Mouse (Mus musculus) G1E (cell line): ENCODE results near the gene Radil. TPM values are rescaled to one million over a fixed set of nuclear protein-coding genes. Genes with fewer than 3 reads are reported as not detected.

Experiments
- ATAC-seq: 2 replicates; pipeline ENCODE4 v1.8.0; 2016; ENCODE audit warnings: mild to moderate bottlenecking; ENCODE audit not compliant: insufficient number of reproducible peaks, poor library complexity, low FRiP score, severe bottlenecking; ENCODE audit errors: extremely low read depth
- DNase-seq: peaks from one replicate; pipeline ENCODE4 v3.0.0; 2012; ENCODE audit warnings: low spot score
- H3K27me3 ChIP-seq: 2 replicates; pipeline ENCODE4 v1.6.1; 2012; ENCODE audit warnings: mild to moderate bottlenecking, low read length, inconsistent platforms; ENCODE audit not compliant: insufficient read depth
- H3K36me3 ChIP-seq: replicated peaks from 2 replicates; pipeline ENCODE3; 2012; ENCODE audit warnings: mild to moderate bottlenecking, inconsistent platforms
- H3K4me1 ChIP-seq: 2 replicates; pipeline ENCODE4 v1.6.1; 2012; ENCODE audit warnings: low read depth, low read length, inconsistent platforms, mixed read lengths; ENCODE audit not compliant: insufficient read depth
- H3K4me3 ChIP-seq: 2 replicates; pipeline ENCODE4 v1.5.1; 2012; ENCODE audit warnings: low read depth, mild to moderate bottlenecking, inconsistent platforms, low read length, moderate library complexity, mixed read lengths
- H3K9me3 ChIP-seq: replicated peaks from 2 replicates; pipeline ENCODE4 v1.6.1; 2012; ENCODE audit warnings: inconsistent platforms
- CTCF ChIP-seq: IDR thresholded peaks from 2 replicates; pipeline ENCODE4 v1.5.1; 2012; ENCODE audit warnings: low read depth, low read length, inconsistent platforms, mixed read lengths
- GATA1 ChIP-seq: IDR thresholded peaks from 2 replicates; pipeline ENCODE4 v1.6.1; 2012; ENCODE audit warnings: borderline replicate concordance, low read length, inconsistent platforms, mixed read lengths
- GATA2 ChIP-seq: IDR thresholded peaks from 2 replicates; pipeline ENCODE4 v1.6.1; 2012; ENCODE audit warnings: low read depth, low read length, inconsistent platforms, borderline replicate concordance
- POLR2AphosphoS5 ChIP-seq: IDR thresholded peaks from 2 replicates; pipeline ENCODE4 v1.6.1; 2012; ENCODE audit warnings: low read depth, low read length, inconsistent platforms; ENCODE audit not compliant: insufficient replicate concordance
- TAL1 ChIP-seq: conservative IDR thresholded peaks from 2 replicates; pipeline ENCODE4 v1.6.1; 2012; ENCODE audit warnings: low read depth, low read length, inconsistent platforms, mixed read lengths
- polyA plus RNA-seq: library from polyadenylated mRNA; stranded (reverse); fragments of >175 nt; gene quantifications from 2 replicates; pipeline ENCODE4 v1.2.3, GENCODE M21; 2012
- total RNA-seq, 2 experiments: library from RNA; stranded (forward) in 1 of 2; stranded (reverse) in 1 of 2; fragments of 200-1000 nt in 1 of 2; fragments of >200 nt in 1 of 2; fragmentation: Nextera tagmentation in 1 of 2; gene quantifications; 2 replicates each; pipeline ENCODE4 v1.2.3; 2014 to 2017

The Radil gene
- total and polyA plus RNA-seq, 3 experiments = 0.38 TPM; not detected in 2

DNA sequence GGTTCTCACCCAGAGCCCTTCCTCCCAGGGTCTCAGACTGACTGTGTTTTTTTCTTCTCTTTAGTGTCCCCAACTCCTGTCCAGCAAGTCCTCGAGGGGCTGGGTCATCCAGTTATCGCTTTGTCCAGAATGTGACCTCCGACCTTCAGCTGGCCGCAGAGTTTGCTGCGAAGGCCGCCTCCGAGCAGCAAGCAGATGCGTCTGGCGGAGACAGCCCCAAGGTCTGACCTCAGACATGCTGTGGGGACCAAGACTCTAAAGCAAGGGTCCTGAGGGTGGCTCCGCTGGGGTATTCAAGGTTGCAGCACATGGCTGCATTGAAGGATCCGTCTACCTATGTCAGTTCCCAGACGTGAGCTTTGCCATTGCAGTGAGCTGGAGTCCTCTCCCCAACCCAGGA lies 102.3 kb downstream of the Radil start:
- no peak for ATAC-seq
- TF ChIP-seq GATA2 (no peak), TAL1 (no peak), POLR2AphosphoS5 (no peak), CTCF (no peak), GATA1 (no peak)
- peaks cover 39% of the 10 kb centered on the region for H3K4me1 ChIP-seq

DNA sequence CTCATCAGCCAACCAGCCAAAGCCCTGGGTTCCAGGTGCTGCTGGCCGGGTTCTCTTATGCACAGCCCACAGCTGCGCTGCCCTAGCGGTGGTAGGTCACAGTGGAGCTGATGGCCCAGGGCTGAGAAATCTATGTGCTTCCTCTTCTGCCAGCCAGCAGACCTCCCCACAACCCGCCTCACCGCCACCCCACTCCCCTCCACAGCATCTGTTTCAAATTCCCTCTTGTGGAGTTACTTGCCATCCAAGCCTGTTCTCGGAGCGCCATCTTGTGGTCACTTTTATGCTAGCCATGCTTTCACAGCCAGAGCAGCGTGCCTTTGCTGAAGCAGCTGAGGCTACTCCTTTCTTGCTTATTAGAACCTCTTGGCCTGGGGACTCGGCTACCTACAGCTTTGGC lies 102.8 kb downstream of the Radil start:
- peak; percentile 76 for ATAC-seq
- no peak overlapping the region for H3K4me3 ChIP-seq
- no peak for TF ChIP-seq POLR2AphosphoS5
- peak; percentile 89 for TF ChIP-seq CTCF
- peaks cover 98% of the 10 kb centered on the region for H3K36me3 ChIP-seq
- H3K27me3 ChIP-seq = no peaks in the 10 kb centered on the region
- peak; percentile 88 for DNase-seq
- no peaks in the 10 kb centered on the region for H3K9me3 ChIP-seq
- H3K4me1 ChIP-seq = peaks cover 42% of the 10 kb centered on the region

More for the DNA sequence above, 102.3 kb downstream of the Radil start:
- Histone ChIP-seq H3K36me3 (peaks cover 99% of the 10 kb centered on the region), H3K4me3 (no peak overlapping the region), H3K9me3 (no peaks in the 10 kb centered on the region), H3K27me3 (no peaks in the 10 kb centered on the region)
- DNase-seq = no peak

DNA sequence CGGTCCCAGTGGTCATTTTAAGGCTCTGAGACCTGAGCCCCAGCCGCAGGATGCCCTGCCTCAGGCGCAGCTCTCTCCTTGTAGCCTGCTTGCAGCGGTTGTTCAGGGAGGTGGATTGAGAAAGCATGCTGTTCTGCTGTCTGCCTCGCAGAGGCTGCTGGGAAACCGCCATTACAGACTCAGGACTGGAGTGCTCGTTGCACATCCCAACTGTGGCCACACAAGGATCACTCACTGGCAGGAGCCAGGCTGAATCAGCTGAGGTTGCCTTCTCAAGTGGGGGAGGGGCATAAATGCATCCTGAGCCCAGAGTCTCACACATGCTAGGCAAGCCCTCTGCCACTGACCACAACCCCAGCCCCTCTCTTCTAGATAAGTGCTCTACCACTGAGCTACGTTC lies 105.2 kb downstream of the Radil start:
- no peak for DNase-seq
- Histone ChIP-seq H3K27me3 (no peaks in the 10 kb centered on the region), H3K4me1 (peaks cover 57% of the 10 kb centered on the region), H3K4me3 (no peak overlapping the region), H3K9me3 (no peaks in the 10 kb centered on the region), H3K36me3 (peaks cover 92% of the 10 kb centered on the region)
- no peak for ATAC-seq
- TF ChIP-seq GATA1 (no peak), CTCF (no peak), GATA2 (no peak), TAL1 (no peak)

DNA sequence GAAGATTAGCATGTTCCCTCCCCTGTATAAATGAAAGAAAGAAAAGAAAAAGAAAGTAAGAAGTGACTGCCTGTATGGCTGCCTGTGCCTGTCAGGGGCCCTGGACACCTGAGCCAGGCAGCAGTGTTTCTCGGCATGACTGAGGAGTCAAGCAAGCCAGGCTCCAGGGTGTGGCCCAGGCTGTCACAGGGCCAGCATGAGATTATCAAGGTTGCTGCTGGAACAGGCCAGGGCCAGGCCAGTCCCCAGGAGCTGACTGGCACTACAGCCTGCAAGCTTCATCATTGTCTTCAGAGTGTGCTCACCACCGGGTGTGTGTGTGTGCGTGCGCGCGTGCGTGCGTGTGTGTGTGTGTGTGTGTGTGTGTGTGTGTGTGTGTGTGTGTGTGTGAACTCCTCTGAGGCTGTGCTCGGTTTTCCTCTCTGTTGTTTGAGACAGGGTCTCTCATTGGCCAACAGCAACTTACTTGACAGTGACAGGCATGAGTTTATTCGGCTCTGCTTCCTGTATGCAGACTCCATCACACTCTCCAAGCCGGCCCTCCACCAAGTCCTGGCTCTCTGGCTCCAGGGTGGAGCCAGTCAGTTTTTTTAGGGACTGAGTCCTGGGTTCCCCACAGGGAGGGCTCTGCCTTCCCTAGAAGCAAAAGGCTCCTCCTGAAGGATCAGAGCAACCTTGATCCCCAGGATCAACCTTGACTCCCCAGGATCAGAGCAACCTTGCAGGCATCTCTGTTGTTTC lies 105.9 kb downstream of the Radil start:
- peak; percentile 38 for DNase-seq
- Histone ChIP-seq H3K9me3 (no peaks in the 10 kb centered on the region), H3K36me3 (peaks cover 85% of the 10 kb centered on the region), H3K4me3 (peak overlapping the region; percentile 25; the same call in 1 of the 2 replicates), H3K4me1 (peaks cover 62% of the 10 kb centered on the region), H3K27me3 (no peaks in the 10 kb centered on the region)
- TF ChIP-seq GATA1 (no peak), CTCF (no peak), GATA2 (no peak), TAL1 (no peak), POLR2AphosphoS5 (no peak)
- no peak for ATAC-seq

DNA sequence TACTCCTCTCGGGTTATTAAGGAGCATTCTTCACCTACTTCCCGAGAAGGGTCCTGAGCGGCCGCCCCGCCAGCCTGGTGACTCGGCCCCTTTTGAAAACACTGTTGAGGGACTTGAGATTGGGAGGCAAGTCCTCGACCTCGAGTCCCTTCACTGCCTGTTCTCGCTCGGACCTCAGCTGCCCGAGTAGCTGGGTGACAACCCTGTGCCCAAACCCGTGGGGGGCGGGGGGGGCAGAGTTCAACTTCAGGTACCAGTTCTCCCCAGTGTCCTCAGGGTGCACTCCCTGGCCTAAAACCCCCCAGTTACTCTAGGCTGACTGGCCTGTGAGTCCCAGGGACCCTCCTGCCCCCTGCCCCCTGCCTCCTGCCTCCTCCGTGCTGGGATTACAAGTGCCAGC lies 106.9 kb downstream of the Radil start:
- no peak for DNase-seq
- no peak for ATAC-seq

DNA sequence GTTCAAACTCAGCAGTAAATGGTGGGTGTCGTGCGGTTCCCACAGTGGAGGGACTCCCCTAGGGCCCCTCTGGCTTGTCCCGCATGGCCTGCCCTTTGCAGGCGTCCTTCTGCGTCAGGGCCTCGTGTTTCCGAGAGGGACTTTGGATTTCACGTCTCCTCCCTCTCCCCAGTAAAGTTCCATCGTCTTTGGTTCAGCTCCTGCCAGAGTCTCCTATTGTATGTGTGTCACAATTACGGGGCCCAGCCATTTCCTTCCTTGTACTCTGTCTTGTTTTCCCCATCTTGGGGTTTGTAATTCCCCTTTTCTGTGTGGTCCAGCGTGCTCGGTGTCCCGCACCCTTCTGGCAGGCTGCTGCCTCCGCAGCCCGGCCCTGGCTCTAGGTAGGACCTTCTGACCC lies 107.4 kb downstream of the Radil start:
- ATAC-seq (no peak), DNase-seq (no peak)
- H3K4me1 ChIP-seq = peaks cover 77% of the 10 kb centered on the region
- H3K9me3 ChIP-seq = no peaks in the 10 kb centered on the region
- TF ChIP-seq TAL1 = no peak
- TF ChIP-seq GATA2 = no peak
- TF ChIP-seq CTCF = no peak
- TF ChIP-seq GATA1 = no peak
- no peak for TF ChIP-seq POLR2AphosphoS5
- no peaks in the 10 kb centered on the region for H3K27me3 ChIP-seq
- no peak overlapping the region for H3K4me3 ChIP-seq
- peaks cover 84% of the 10 kb centered on the region for H3K36me3 ChIP-seq

More for the DNA sequence above, 106.9 kb downstream of the Radil start:
- Histone ChIP-seq H3K4me1 (peaks cover 72% of the 10 kb centered on the region), H3K27me3 (no peaks in the 10 kb centered on the region), H3K36me3 (peaks cover 84% of the 10 kb centered on the region), H3K4me3 (no peak overlapping the region), H3K9me3 (no peaks in the 10 kb centered on the region)
- TF ChIP-seq GATA1 = no peak
- TF ChIP-seq GATA2 = no peak

DNA sequence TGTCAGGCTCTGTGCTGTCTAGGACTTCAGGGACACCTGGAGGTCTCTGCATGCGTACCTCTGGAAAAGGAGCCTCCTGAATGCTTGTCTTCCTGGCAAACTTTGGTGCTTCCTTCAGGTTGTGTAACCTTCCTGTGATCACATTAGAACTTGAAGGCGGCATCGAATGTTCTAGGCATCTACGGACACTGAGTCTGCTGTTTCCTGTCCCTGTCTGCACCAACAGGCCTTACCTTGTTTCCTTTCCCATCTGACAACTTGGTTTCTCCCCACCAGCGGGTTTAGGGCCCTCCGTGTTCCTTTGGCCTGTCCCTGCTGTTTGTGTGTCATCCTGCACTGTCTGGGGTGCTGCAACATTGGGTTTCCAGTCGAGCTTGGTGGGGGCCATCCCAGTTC lies 108.9 kb downstream of the Radil start:
- Histone ChIP-seq H3K4me3 (peak overlapping the region; percentile 46; the same call in 1 of the 2 replicates), H3K27me3 (no peaks in the 10 kb centered on the region), H3K9me3 (no peaks in the 10 kb centered on the region), H3K4me1 (peaks cover 72% of the 10 kb centered on the region), H3K36me3 (peaks cover 83% of the 10 kb centered on the region)
- ATAC-seq (no peak), DNase-seq (no peak)
- no peak for TF ChIP-seq POLR2AphosphoS5
- no peak for TF ChIP-seq GATA1
- TF ChIP-seq TAL1 = no peak
- TF ChIP-seq GATA2 = no peak
- TF ChIP-seq CTCF = no peak
